Mouse (Mus musculus) lung, postnatal 0 days (tissue): Measurements from ENCODE around the gene Kcnj9. TPM values are rescaled to one million over a fixed set of nuclear protein-coding genes. Genes with fewer than 3 reads are reported as not detected.

Experiments
- ATAC-seq: fragments of 200-750 bp; cut with Nextera tagmentation; 2 replicates; pipeline ENCODE4 v1.8.0; 2017; ENCODE audit warnings: moderate library complexity
- DNase-seq: peaks from one replicate; pipeline ENCODE4 v3.0.0-alpha.2; 2016; ENCODE audit warnings: low spot score
- H3K27ac ChIP-seq: fragments of 300-500 bp; sonication (generic); 2 replicates; pipeline ENCODE4 v1.5.1; 2014; ENCODE audit warnings: antibody characterized with exemption, mild to moderate bottlenecking, low read length, mixed read lengths
- H3K27me3 ChIP-seq: fragments of 300-500 bp; sonication (generic); replicated peaks from 2 replicates; pipeline ENCODE4 v1.6.1; 2014; ENCODE audit warnings: low read length, mixed read lengths; ENCODE audit not compliant: insufficient read depth
- H3K36me3 ChIP-seq: fragments of 300-500 bp; sonication (generic); 2 replicates; pipeline ENCODE4 v1.6.1; 2014; ENCODE audit warnings: low read length, mixed read lengths; ENCODE audit not compliant: insufficient read depth
- H3K4me1 ChIP-seq: fragments of 300-500 bp; sonication (generic); 2 replicates; pipeline ENCODE4 v1.6.1; 2014; ENCODE audit warnings: antibody characterized with exemption, low read depth, low read length, mixed read lengths; ENCODE audit not compliant: insufficient read depth
- H3K4me2 ChIP-seq: fragments of 300-500 bp; sonication (generic); replicated peaks from 2 replicates; pipeline ENCODE4 v1.6.1; 2014; ENCODE audit warnings: low read depth, mild to moderate bottlenecking, low read length, moderate library complexity, mixed read lengths
- H3K4me3 ChIP-seq: fragments of 300-500 bp; sonication (generic); 2 replicates; pipeline ENCODE4 v1.5.1; 2014; ENCODE audit warnings: low read depth, low read length
- H3K9ac ChIP-seq: fragments of 300-500 bp; sonication (generic); replicated peaks from 2 replicates; pipeline ENCODE4 v1.6.1; 2014; ENCODE audit warnings: low read depth, mild to moderate bottlenecking
- H3K9me3 ChIP-seq: fragments of 300-500 bp; sonication (generic); 2 replicates; pipeline ENCODE4 v1.6.1; 2016; ENCODE audit warnings: low read length, mixed read lengths
- CTCF ChIP-seq: IDR thresholded peaks from 2 replicates; pipeline ENCODE4 v1.5.1; 2016; ENCODE audit warnings: antibody characterized with exemption, mild to moderate bottlenecking
- EP300 ChIP-seq: IDR thresholded peaks from 2 replicates; pipeline ENCODE4 v1.6.1; 2016; ENCODE audit warnings: antibody characterized with exemption, mild to moderate bottlenecking, control low read depth
- WGBS: fragments of 180-500 bp; shearing (Covaris S2); extraction: QIAGEN DNeasy Blood & Tissue Kit; methylation state at CpG from one replicate; pipeline ENCODE4 v1.1.7; 2014; 5-methylcytosine and 5-hydroxymethylcytosine counted together
- polyA plus RNA-seq: library from polyadenylated mRNA; unstranded; fragments of >200 nt; fragmentation: Nextera tagmentation; extraction: Ambion mirVana; gene quantifications from 2 replicates; pipeline ENCODE4 v1.2.1, GENCODE M21; 2015

Kcnj9 gene
- polyA plus RNA-seq, 1 experiment from 2014 or later: not detected

- H3K4me3 ChIP-seq: no peak overlapping the region
- H3K9ac ChIP-seq: no peak overlapping the region
- H3K9me3 ChIP-seq: no peaks in the 10 kb centered on the region
- no peaks in the 10 kb centered on the region for H3K36me3 ChIP-seq
- 72% methylated on average over 6 of the region's 6 CpGs for WGBS
- H3K4me2 ChIP-seq: no peak overlapping the region
- no peak for TF ChIP-seq CTCF
- no peak for TF ChIP-seq EP300
- H3K27ac ChIP-seq: no peak overlapping the region
- peaks cover 39% of the 10 kb centered on the region; the same call in 1 of the 2 replicates for H3K27me3 ChIP-seq
- ATAC-seq (no peak), DNase-seq (no peak)
- H3K4me1 ChIP-seq: no peaks in the 10 kb centered on the region; the same call in 1 of the 2 replicates
Measured at GRCm38 (mm10) chr1:172329616-172330015, 498 bp upstream of the Kcnj9 start.

- no peak overlapping the region for H3K4me2 ChIP-seq
- WGBS: 67% methylated on average over 7 of the region's 7 CpGs
- no peak for TF ChIP-seq EP300
- no peak for TF ChIP-seq CTCF
- H3K36me3 ChIP-seq: no peaks in the 10 kb centered on the region
- ATAC-seq: no peak
- no peak for DNase-seq
- H3K9me3 ChIP-seq: no peaks in the 10 kb centered on the region
- no peak overlapping the region for H3K9ac ChIP-seq
- no peak overlapping the region for H3K27ac ChIP-seq
- H3K4me1 ChIP-seq: no peaks in the 10 kb centered on the region; the same call in 1 of the 2 replicates
- H3K27me3 ChIP-seq: peaks cover 39% of the 10 kb centered on the region; the same call in 1 of the 2 replicates
- H3K4me3 ChIP-seq: no peak overlapping the region
Measured at GRCm38 (mm10) chr1:172328461-172328860, 657 bp downstream of the Kcnj9 start.

- H3K4me3 ChIP-seq: no peak overlapping the region
- no peaks in the 10 kb centered on the region for H3K36me3 ChIP-seq
- peaks cover 39% of the 10 kb centered on the region; the same call in 1 of the 2 replicates for H3K27me3 ChIP-seq
- no peaks in the 10 kb centered on the region; the same call in 1 of the 2 replicates for H3K4me1 ChIP-seq
- ATAC-seq (no peak), DNase-seq (no peak)
- H3K9ac ChIP-seq: no peak overlapping the region
- TF ChIP-seq EP300 (no peak), CTCF (no peak)
- 74% methylated on average over 3 of the region's 3 CpGs for WGBS
- no peaks in the 10 kb centered on the region for H3K9me3 ChIP-seq
- no peak overlapping the region for H3K27ac ChIP-seq
- no peak overlapping the region for H3K4me2 ChIP-seq
Measured at GRCm38 (mm10) chr1:172328041-172328440, 1.1 kb downstream of the Kcnj9 start.

- 78% methylated on average over 16 of the region's 16 CpGs for WGBS
- no peak overlapping the region for H3K9ac ChIP-seq
- no peak overlapping the region for H3K27ac ChIP-seq
- H3K36me3 ChIP-seq: no peaks in the 10 kb centered on the region
- no peak overlapping the region for H3K4me3 ChIP-seq
- ATAC-seq (no peak), DNase-seq (no peak)
- H3K27me3 ChIP-seq: peaks cover 39% of the 10 kb centered on the region; the same call in 1 of the 2 replicates
- H3K9me3 ChIP-seq: no peaks in the 10 kb centered on the region
- no peaks in the 10 kb centered on the region; the same call in 1 of the 2 replicates for H3K4me1 ChIP-seq
- TF ChIP-seq EP300: no peak
- no peak for TF ChIP-seq CTCF
- no peak overlapping the region for H3K4me2 ChIP-seq
Measured at GRCm38 (mm10) chr1:172327206-172328001, 1.7 kb downstream of the Kcnj9 start.

GRCm38 (mm10) chr1:172326684-172327083, 2.4 kb downstream of the Kcnj9 start:
- ATAC-seq (no peak), DNase-seq (no peak)
- Histone ChIP-seq H3K4me3 (no peak overlapping the region), H3K36me3 (no peaks in the 10 kb centered on the region), H3K27me3 (peaks cover 39% of the 10 kb centered on the region; the same call in 1 of the 2 replicates), H3K4me1 (no peaks in the 10 kb centered on the region; the same call in 1 of the 2 replicates), H3K4me2 (peak overlapping the region; percentile 55), H3K27ac (no peak overlapping the region), H3K9me3 (no peaks in the 10 kb centered on the region), H3K9ac (no peak overlapping the region)
- TF ChIP-seq EP300: no peak
- TF ChIP-seq CTCF: no peak
- 59% methylated on average over 11 of the region's 11 CpGs for WGBS

- ATAC-seq (peak; percentile 75), DNase-seq (peak; percentile 69)
- Histone ChIP-seq H3K27me3 (peaks cover 39% of the 10 kb centered on the region; the same call in 1 of the 2 replicates), H3K36me3 (no peaks in the 10 kb centered on the region), H3K4me2 (peak overlapping the region; percentile 55), H3K27ac (no peak overlapping the region), H3K4me3 (peak overlapping the region; percentile 37), H3K9me3 (no peaks in the 10 kb centered on the region), H3K9ac (no peak overlapping the region), H3K4me1 (no peaks in the 10 kb centered on the region; the same call in 1 of the 2 replicates)
- TF ChIP-seq CTCF (peak; percentile 82), EP300 (no peak)
- WGBS: 20% methylated on average over 92 of the region's 94 CpGs
Measured at GRCm38 (mm10) chr1:172325680-172326535, 3.2 kb downstream of the Kcnj9 start.
